Mouse (Mus musculus) ES-E14 (cell line): Measurements from ENCODE around the gene Sstr2. TPM values are rescaled to one million over a fixed set of nuclear protein-coding genes. Genes with fewer than 3 reads are reported as not detected.

Source experiments
- DNase-seq: peaks from one replicate; pipeline ENCODE4 v3.0.0-alpha.2; 2013; ENCODE audit warnings: low read depth, low spot score
- H3K27ac ChIP-seq: 2 replicates; pipeline ENCODE4 v1.5.1; 2012; ENCODE audit warnings: low read depth, mild to moderate bottlenecking, low read length, moderate library complexity, mixed read lengths; ENCODE audit not compliant: poor library complexity, insufficient read depth, severe bottlenecking
- H3K36me3 ChIP-seq: 2 replicates; pipeline ENCODE4 v1.6.1; 2012; ENCODE audit warnings: mild to moderate bottlenecking, low read length, moderate library complexity, mixed read lengths; ENCODE audit not compliant: control insufficient read depth, poor library complexity, insufficient read depth, severe bottlenecking
- H3K4me1 ChIP-seq, 2 experiments: fragments of 150-350 bp in 1 of 2; sonication (generic) in 1 of 2; 2 replicates each; pipeline ENCODE4 v1.6.1; 2012; ENCODE audit warnings: low read length in 2 of 2, mild to moderate bottlenecking in 1 of 2, mixed read lengths in 1 of 2; ENCODE audit not compliant: control insufficient read depth in 2 of 2, insufficient read depth in 2 of 2, poor library complexity in 1 of 2
- H3K4me3 ChIP-seq, 2 experiments: fragments of 150-350 bp in 1 of 2; sonication (generic) in 1 of 2; 2 replicates each; pipeline ENCODE4 v1.5.1; 2012; ENCODE audit warnings: low read length in 2 of 2, low read depth in 1 of 2, mild to moderate bottlenecking in 1 of 2, mixed read lengths in 1 of 2; ENCODE audit not compliant: insufficient read depth in 1 of 2, poor library complexity in 1 of 2, severe bottlenecking in 1 of 2
- H3K9ac ChIP-seq: 2 replicates; pipeline ENCODE4 v1.6.1; 2012; ENCODE audit warnings: low read depth, mild to moderate bottlenecking, low read length, mixed read lengths; ENCODE audit not compliant: poor library complexity, insufficient read depth, severe bottlenecking
- H3K9me3 ChIP-seq: fragments of 150-350 bp; sonication (generic); 2 replicates; pipeline ENCODE4 v1.6.1; 2012; ENCODE audit warnings: low read depth, mild to moderate bottlenecking, low read length; ENCODE audit not compliant: control insufficient read depth, insufficient read depth
- CHD2 ChIP-seq: IDR thresholded peaks from 2 replicates; pipeline ENCODE4 v1.6.1; 2014; ENCODE audit warnings: mild to moderate bottlenecking, low read depth, low read length, inconsistent platforms
- HCFC1 ChIP-seq: IDR thresholded peaks from 2 replicates; pipeline ENCODE4 v1.6.1; 2012; ENCODE audit warnings: low read length, inconsistent platforms, borderline replicate concordance; ENCODE audit not compliant: insufficient read depth
- MAFK ChIP-seq: IDR thresholded peaks from 2 replicates; pipeline ENCODE4 v1.6.1; 2014; ENCODE audit warnings: mild to moderate bottlenecking, low read depth, low read length, inconsistent platforms; ENCODE audit not compliant: insufficient read depth
- ZC3H11A ChIP-seq: IDR thresholded peaks from 2 replicates; pipeline ENCODE4 v1.6.1; 2012; ENCODE audit warnings: low read depth, mild to moderate bottlenecking, inconsistent platforms, low read length, borderline replicate concordance
- ZNF384 ChIP-seq: IDR thresholded peaks from 2 replicates; pipeline ENCODE4 v1.6.1; 2012; ENCODE audit warnings: low read depth, low read length, inconsistent platforms
- in situ Hi-C, 2 experiments: fragments of 600-800 bp; cut with MboI; formaldehyde crosslinking; loops; one replicate each; pipeline ENCODE4 v1.15.1; 2025; ENCODE audit warnings: low sequenced_read_pairs in 2 of 2, inconsistent platforms in 1 of 2; ENCODE audit not compliant: unreplicated experiment in 2 of 2
- total RNA-seq: library from RNA; depleted of rRNA; stranded (reverse); fragments of 300-350 nt; gene quantifications from 2 replicates; pipeline ENCODE4 v1.2.3, GENCODE M21; 2012

The Sstr2 gene
- total RNA-seq, 1 experiment: 0.45 TPM

GRCm38 (mm10) chr11:113621001-113621400 lies 1.9 kb downstream of the Sstr2 start:
- H3K4me3 ChIP-seq: no peak overlapping the region
- DNase-seq: no peak
- in situ Hi-C loops: loop anchor here (10.0 kb wide), 1 partner anchor 326 kb away; no protein-coding TSS in a partner anchor

GRCm38 (mm10) chr11:113622028-113622427 lies 2.9 kb downstream of the Sstr2 start:
- no peak for DNase-seq
- H3K9me3 ChIP-seq: no peaks in the 10 kb centered on the region
- in situ Hi-C loops: loop anchor here (10.0 kb wide), 1 partner anchor 327 kb away; no protein-coding TSS in a partner anchor

More at GRCm38 (mm10) chr11:113621001-113621400, 1.9 kb downstream of the Sstr2 start:
- H3K36me3 ChIP-seq: no peaks in the 10 kb centered on the region
- no peak for TF ChIP-seq HCFC1
- no peak for TF ChIP-seq ZC3H11A
- no peak overlapping the region for H3K27ac ChIP-seq
- peaks cover 0 to 14% of the 10 kb centered on the region in 2 experiments; a peak in 2 of 4 replicates for H3K4me1 ChIP-seq
- H3K9ac ChIP-seq: no peak overlapping the region
- H3K9me3 ChIP-seq: no peaks in the 10 kb centered on the region

GRCm38 (mm10) chr11:113625437-113625836 lies 6.3 kb downstream of the Sstr2 start:
- no peak overlapping the region for H3K4me3 ChIP-seq
- no peak overlapping the region for H3K9ac ChIP-seq
- in situ Hi-C loops: loop anchor here (5.0 to 25.0 kb wide), 3 partner anchors 331 to 448 kb away; no protein-coding TSS in a partner anchor
- H3K9me3 ChIP-seq: no peaks in the 10 kb centered on the region
- H3K36me3 ChIP-seq: no peaks in the 10 kb centered on the region
- H3K4me1 ChIP-seq: peaks cover 0 to 3% of the 10 kb centered on the region in 2 experiments; a peak in 1 of 4 replicates
- TF ChIP-seq HCFC1 (no peak), MAFK (no peak), ZNF384 (no peak), ZC3H11A (no peak), CHD2 (no peak)
- H3K27ac ChIP-seq: no peak overlapping the region
- no peak for DNase-seq

More at GRCm38 (mm10) chr11:113622028-113622427, 2.9 kb downstream of the Sstr2 start:
- Histone ChIP-seq H3K36me3 (no peaks in the 10 kb centered on the region), H3K9ac (no peak overlapping the region), H3K4me3 (no peak overlapping the region), H3K4me1 (peaks cover 0 to 13% of the 10 kb centered on the region in 2 experiments; a peak in 2 of 4 replicates), H3K27ac (no peak overlapping the region)
- TF ChIP-seq CHD2 (no peak), ZC3H11A (no peak), HCFC1 (no peak), ZNF384 (no peak), MAFK (no peak)

GRCm38 (mm10) chr11:113627785-113628184 lies 8.6 kb downstream of the Sstr2 start:
- Histone ChIP-seq H3K4me1 (no peaks in the 10 kb centered on the region), H3K4me3 (no peak overlapping the region), H3K27ac (no peak overlapping the region), H3K36me3 (no peaks in the 10 kb centered on the region), H3K9ac (no peak overlapping the region), H3K9me3 (no peaks in the 10 kb centered on the region)
- DNase-seq: no peak
- TF ChIP-seq ZC3H11A (no peak), ZNF384 (no peak), CHD2 (no peak), MAFK (no peak), HCFC1 (no peak)
- in situ Hi-C loops: loop anchor here (5.0 to 25.0 kb wide), 3 partner anchors 333 to 450 kb away; no protein-coding TSS in a partner anchor

DNA sequence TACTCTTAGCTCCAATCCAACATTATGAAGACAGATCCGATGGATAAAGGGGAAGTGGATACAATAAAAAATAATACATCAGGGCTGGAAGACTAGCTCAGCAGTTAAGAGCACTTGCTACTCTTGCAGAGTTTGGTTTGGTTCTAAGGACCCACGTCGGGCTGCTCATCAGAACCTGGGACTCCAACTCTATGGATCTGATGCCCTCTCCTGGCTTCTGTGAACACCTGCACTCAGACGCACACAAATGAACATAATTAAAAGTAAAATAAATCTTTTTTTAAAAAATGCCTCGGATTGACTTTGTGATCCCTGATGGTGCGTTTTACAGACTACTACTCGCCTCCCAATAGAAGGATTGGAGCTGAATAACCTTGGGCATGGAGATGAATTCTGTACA lies 11.5 kb downstream of the Sstr2 start:
- Histone ChIP-seq H3K9ac (no peak overlapping the region), H3K36me3 (no peaks in the 10 kb centered on the region), H3K4me3 (no peak overlapping the region), H3K4me1 (no peaks in the 10 kb centered on the region), H3K27ac (no peak overlapping the region), H3K9me3 (no peaks in the 10 kb centered on the region)
- in situ Hi-C loops: loop anchor here in 1 of 2 experiments (25.0 kb wide), 1 partner anchor 443 kb away; no protein-coding TSS in a partner anchor
- peak; percentile 59 for TF ChIP-seq ZC3H11A
- TF ChIP-seq HCFC1: no peak
- no peak for DNase-seq
